Mouse (Mus musculus): ENCODE results near the gene Ppm1h.
"Not testable (repeated sequence)": the region's sequence is repeated elsewhere in the genome, so short reads cannot be mapped to it uniquely, and the experiment has no call there.

Ppm1h gene

DNA sequence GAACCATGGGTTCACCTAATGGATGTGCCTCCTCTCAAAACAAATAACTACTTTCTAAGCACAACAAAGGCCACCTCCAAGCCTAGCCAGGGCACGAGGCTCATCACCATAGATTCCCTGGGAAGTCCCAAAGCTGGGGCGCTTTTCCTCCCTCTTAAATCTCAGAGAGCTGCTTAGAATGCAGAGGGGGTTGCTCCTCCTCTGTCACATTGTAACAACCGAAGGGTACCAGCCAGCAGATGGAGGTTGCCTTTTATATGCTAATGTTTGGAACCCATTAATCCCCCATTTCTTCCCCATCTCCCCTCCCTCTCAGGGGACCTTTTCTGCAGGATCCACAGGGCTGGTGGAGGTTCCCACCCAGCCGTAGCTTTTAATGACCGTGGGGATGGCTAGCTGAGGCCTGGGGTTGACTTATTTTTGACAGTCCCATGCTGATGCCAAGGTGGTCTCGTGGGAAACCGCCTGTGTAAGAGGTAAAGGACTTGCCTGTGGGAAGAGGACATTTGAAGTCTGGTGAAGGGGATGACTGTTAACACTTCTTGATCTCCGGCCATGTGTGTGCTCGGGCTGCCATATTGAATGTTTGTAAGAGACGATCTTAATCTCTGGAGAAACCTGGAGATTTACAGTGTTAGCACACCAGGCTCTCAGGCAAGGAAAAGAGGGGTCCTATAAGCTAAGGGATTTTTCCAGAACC lies 253.4 kb downstream of the Ppm1h start:
- no peak for DNase-seq (ENCODE audit: low spot score)

DNA sequence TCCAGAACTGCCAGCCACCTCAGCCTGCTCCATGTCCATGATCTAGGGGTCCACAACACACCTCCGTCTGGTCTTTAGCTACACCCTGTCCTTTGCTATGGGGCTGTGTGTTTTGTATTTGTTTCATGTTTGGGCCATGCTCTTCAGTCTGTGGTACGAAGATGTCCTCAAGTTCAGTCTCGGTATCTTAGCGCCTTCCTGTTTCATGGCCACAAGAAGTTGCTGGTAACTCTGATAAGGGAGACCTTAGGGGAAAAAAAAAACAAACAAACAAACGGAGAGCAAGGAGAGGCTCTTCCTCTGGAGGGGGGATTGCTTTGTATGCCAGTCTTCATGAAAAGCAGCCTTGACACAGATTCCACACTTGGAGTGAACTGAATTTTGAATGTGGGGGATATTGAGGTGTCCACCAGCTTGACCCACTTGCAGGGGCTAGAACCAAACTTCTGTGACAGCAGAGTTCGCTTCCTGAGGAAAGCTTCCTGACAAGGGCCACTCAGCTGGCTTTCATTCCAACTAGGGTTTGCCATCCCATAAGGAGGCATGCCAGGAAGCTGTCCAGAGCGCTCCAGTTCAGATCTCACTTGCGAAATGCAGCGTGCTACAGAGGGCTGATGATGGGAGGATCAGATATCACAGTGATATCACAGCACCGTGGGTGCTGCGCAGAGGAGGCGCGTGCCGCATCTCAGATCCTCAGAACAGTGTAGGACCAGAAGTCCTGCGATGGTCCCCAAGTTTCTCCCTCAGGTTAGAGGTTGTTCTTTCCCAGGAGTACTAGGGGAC lies 254.7 kb downstream of the Ppm1h start:
- DNase-seq (ENCODE audit: low spot score) = no peak

DNA sequence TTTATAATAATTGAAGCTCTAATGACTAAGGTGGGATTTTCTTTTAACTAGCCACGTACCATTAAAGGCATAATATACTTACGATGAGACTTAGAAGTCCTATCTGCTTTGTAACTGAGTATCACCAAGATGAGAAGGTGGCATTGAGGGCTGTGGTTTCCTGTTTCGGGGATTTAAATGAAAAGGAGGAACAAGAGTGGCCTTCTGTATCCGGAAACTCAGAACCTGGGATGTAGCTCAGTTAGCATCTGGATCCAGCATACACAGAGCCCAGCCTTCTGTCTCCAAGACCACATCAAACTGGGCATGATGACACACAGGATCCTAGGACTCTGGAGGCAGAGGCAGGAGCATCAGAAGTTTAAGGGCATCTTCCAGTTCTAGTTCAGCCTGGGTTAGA lies 256.8 kb downstream of the Ppm1h start:
- DNase-seq (ENCODE audit: low spot score) = not testable (repeated sequence)

DNA sequence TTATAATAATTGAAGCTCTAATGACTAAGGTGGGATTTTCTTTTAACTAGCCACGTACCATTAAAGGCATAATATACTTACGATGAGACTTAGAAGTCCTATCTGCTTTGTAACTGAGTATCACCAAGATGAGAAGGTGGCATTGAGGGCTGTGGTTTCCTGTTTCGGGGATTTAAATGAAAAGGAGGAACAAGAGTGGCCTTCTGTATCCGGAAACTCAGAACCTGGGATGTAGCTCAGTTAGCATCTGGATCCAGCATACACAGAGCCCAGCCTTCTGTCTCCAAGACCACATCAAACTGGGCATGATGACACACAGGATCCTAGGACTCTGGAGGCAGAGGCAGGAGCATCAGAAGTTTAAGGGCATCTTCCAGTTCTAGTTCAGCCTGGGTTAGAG lies 258.8 kb downstream of the Ppm1h start:
- DNase-seq (ENCODE audit: low spot score) = not testable (repeated sequence)

DNA sequence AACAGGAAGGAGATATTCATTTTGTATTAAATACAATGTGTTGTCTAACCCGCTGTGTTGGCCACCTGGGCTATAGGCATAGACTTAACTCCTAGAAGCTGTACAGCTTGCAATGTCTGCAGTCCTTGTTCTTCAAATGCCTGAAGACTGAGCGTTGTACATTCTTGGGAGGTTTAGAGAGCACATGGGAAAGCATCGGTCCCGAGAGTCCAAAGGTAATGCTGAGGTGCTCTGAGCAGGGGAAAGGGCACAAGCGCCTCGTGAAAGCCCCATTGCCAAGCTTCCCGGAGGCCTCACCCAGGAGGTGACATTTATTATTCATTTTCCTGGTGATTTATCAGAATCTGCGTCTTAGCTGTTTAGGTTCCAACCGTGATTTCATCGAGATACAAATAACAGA lies 261.0 kb downstream of the Ppm1h start:
- no peak for DNase-seq (ENCODE audit: low spot score)

DNA sequence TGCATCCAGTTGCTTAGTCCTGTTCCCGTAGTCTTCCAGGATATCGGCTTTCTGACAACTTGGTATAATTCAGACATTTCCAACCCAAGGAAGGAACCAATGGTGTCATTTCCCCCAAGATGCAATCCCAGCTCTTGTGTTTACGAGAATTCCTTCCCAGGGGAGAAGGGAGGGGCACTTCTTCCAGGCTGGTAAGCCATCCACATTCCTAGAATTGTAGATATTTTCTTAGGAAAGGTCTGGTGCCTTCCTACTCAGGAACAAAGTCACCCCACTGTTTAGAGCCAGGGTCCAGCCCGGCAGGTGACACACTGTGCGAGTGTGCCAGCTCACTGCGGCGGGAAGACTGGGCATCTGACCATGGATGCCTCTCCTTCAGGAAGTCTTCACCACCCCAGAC lies 264.2 kb downstream of the Ppm1h start:
- DNase-seq (ENCODE audit: low spot score) = no peak

DNA sequence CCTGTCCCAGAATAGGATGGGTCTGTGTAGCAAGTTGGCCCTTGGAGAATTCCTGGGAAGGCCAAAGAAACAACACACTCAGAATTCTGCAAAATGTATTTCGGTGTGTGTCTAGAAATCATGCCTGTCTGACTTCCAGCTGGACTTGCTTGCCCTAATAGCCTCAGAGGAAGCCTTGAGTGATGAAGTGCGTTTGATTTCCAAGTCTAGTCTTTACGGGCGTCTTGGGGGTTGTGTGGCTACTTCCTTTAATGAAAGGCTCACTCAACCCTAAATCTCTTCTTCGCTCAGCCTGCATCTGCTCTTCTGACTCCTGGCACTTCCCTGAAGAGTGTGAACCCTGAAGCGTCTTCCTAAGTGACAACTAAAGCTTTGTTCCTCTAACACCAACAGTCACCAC lies 265.3 kb downstream of the Ppm1h start:
- DNase-seq (ENCODE audit: low spot score) = no peak

DNA sequence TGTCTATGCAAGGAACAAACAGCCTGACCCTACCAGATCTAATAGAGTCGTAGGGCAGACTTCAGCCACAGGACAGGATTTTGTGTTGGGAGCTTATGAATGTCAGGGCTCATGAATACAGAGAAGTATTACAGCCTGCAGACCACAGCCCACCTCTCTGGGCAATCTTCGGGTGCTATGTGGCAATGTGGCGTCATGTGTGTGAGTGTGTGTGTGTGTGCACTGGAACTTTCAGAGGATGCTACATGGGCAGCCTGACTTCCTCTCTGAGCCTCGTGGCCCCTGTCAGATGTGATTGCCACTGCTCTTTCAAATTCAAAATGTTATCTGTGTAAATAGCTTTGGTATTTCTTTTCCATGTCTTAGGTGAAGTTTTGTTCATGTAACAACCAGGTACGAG lies 266.3 kb downstream of the Ppm1h start:
- DNase-seq (ENCODE audit: low spot score) = no peak

DNA sequence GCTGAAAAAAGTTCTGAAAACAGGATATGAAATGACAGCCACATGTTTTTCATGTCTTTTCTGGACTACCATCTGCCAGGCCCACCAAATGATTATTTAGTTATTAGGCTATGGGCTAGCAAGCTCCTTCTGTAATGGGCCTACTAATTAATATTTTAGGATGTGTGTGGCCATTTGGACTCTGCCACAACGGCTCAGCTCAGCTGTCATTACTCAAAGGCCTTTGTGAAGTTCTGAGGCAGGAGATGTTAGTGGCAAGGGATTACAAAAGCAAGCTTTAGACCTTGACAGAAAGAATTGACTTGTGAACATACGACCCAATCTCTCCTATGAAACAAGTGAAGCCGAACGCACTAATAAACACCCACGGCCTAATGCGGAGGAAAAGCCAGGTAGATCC lies 272.4 kb downstream of the Ppm1h start:
- no peak for DNase-seq (ENCODE audit: low spot score)

DNA sequence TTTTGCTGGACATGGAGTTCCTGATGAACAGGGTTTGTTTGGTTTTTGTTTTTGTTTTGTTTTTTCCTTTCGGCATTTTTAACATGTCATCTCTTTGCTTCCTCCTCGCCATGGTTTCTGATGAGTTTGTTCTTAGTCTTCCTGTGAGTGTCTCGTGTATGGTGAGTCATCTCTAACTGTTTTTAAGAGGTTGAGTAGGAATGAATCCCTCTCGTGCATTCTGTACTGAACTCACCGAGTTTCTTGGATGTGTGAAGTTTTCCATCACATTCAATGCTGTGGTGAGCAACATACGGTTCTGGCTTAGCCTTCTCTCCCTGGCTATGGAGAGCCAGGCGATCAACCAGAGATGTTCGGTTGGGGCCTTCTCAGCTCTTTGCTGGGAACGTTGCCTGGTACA lies 275.0 kb downstream of the Ppm1h start:
- DNase-seq (ENCODE audit: low spot score) = no peak

DNA sequence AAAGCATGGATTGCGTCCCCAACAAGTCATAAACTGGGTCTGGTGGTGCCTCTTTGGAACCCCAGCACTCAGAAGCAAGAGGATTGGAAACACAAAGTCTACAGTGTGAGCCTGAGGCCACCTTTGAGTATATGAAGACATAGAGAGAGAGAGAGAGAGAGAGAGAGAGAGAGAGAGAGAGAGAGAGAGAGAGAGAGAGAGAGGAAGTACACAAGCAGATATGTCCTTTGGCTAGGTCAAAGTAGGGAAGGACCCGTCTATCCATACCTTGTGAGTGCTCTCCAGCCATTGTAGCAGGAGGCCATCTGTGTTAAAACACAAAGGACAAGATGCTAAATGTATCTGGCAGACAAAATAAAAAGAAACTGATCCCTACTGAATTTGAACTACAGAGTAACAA lies 279.4 kb downstream of the Ppm1h start:
- no peak for DNase-seq (ENCODE audit: low spot score)

DNA sequence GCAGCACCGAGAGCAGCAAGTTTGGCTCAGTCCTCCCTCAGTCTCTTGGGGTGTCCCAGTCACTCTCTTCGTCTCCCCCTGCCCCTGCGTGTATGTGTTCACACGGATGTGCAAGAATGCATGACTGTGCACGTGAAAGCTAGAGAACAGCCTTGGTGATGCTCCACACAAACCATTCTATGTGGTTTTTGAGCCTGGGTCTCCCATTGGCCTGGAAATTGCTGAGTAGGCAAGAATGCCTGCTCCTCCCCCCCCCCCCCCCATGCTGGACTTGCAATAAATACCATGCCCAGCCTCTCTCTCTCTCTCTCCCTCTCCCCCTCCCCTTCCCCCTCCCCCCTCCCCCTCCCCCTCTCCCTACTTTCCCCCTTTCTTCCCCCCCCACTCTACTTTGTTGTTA lies 280.1 kb downstream of the Ppm1h start:
- no peak for DNase-seq (ENCODE audit: low spot score)

DNA sequence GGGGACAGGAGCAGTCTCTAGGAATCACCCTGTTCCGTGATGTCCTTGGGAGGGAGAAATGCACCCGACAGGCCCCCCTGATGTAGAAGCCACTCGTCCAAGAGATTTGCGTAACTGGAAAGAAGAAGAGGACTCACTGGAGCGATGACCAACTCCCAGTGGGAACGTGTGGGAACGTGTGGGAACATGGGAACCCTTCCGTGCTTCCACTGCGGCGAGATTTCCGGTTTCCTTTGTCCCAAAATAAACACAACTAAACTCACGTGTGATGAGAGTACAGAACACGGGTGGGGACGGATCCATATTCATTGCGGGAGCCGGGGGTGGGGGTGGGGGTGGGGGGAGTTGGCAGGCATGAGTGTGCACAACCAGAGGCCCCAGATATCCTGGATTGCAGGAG lies 281.7 kb downstream of the Ppm1h start:
- DNase-seq (ENCODE audit: low spot score) = no peak

DNA sequence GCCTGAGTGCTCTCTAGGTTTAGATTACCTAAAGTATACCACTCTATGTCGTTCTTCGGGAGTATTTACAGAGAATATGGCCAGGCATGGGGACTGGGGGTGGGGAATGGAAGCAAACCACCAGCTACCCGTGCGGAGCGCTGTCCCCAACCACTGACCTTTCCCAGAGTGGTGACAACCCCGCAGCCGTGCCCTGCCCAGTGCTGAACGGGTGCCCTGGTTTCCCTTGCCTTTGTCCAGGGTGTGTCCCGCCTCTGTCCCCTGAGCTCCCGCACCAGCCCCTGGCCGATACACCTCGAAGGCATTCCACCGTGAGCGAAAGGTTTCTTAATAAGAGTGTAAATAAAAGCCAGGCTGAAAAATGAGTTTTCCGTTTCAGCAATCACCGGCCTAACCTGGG lies 282.2 kb downstream of the Ppm1h start:
- no peak for DNase-seq (ENCODE audit: low spot score)

DNA sequence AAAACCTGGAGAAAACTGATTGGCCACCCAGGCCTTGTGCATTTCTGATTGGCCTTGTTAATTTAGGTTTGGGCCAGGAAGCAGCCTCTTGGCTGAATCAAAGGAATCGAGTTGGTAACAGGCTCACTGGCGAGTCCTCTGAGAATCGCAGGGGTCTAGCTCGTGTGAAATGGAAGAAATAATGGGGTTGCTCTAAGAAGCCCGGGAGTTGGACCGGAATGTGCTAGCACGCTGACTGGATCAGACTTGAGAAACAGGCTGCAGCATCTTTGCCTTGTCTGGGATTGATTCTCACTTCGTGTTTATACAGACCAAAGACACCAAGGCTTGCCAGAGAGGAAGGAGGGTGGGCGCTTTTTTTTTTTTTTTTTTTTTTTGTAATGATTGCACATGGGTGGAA lies 282.9 kb downstream of the Ppm1h start:
- no peak for DNase-seq (ENCODE audit: low spot score)

DNA sequence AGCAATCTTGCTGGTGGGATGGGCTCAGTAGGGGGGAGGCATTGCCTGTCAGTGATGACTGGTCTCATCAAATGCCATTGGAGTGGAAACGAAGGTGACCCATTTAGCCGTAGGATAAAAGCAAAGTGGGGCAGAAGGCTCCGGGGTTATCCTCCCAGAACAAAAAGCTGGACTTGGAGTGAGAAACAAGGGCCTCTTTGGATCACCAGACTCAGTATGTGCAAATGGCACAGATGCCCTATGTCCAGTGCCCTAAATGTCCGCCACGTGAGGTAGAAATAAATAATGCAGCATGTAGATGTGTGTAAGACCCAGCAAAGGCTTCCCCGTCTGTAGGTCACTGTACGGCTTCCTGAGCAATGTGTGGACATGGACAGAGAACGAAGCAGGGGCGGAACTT lies 284.1 kb downstream of the Ppm1h start:
- DNase-seq (ENCODE audit: low spot score) = no peak

DNA sequence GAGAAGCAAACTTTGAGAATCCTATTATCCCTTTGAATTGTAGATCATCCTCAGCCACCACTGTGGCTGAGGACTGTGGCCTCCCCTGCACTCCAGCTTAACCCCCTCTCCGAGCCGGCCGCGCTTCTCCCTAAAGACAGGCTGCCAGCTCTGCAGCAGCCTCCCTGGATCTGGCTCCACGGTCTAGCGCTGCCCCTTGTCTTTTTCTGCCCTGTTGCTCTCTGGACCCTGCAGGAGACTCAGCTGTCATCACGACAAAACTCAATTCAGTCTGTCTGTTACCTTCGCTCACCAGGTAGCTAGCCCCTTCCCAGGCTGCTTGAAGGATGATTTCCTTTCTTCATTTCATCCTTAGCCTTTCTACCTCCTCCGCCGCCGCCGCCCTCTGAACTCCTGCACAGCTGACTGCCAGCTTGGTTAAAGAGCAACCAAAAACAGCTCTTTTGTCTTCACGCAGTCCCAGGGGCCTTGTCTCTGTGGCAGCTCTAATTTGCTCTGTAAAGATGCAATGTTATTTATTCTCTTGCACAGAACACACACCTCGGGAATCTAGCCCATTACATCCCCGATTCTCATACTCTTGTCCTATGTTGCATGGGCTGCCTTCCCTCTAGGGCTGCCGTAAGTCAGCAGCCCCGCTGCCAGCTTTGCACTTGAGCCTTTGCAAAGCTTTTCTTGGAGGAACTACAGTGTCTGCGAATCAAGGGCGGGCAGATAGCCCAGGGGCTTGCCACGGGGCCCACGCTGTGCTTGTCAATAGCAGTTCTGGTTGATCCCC lies 285.1 kb downstream of the Ppm1h start:
- DNase-seq (ENCODE audit: low spot score) = no peak

DNA sequence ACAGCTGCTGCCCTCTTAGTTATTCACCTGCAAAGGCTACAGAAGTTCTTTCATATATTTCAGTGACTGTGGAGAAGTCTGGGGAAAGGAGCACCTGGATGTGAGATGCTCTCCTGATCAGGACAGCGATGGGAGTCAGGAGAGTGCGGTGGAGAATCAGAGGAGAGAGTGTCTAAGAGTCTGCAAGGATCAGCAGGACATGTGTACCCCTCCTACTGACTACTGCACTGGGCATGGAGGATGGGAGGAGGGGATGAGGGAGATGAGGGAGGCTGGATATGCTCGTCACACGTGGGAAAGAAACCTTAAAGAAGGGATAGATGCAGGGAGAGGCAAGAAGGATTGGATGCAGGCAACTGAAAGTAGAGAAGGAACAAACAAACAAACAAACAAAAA lies 285.7 kb downstream of the Ppm1h start:
- no peak for DNase-seq (ENCODE audit: low spot score)

DNA sequence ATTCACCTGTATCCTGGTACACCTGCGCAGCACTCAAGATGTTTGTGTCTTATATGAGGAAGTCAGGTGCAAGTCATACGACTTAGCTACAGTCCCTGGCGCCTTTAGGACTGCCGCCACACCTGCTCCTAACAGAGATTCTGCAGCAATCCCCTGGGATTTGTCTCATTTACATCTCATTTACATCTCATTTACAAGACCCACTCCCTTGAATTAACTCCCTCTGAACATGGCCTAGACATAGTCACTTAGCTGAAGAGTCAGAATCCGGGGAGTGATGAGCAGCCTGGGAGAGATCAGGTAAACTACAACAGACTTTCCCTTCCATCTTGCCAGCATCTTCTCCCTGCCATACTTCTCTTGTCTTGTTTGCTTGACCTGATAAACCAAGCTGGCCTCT lies 287.1 kb downstream of the Ppm1h start:
- DNase-seq (ENCODE audit: low spot score) = not testable (repeated sequence)

DNA sequence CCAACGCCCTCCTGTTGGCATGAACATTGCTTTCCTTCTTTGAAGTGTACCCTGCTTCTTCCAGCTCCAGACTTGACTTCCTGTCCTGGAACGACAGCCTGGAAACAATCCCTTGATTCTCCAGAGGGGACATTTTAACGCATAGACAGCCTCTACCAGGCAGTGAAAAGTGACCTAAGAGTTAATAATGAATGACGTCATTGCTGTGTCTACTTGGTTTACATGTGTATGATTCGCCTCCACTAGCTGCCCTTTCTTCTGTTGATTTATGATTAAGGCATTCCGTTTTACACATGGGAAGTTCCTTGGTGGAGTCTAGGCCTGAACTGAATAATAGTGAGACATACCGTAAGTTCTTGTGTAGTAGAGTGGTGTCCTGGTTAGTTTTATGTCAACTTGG lies 287.9 kb downstream of the Ppm1h start:
- no peak for DNase-seq (ENCODE audit: low spot score)

DNA sequence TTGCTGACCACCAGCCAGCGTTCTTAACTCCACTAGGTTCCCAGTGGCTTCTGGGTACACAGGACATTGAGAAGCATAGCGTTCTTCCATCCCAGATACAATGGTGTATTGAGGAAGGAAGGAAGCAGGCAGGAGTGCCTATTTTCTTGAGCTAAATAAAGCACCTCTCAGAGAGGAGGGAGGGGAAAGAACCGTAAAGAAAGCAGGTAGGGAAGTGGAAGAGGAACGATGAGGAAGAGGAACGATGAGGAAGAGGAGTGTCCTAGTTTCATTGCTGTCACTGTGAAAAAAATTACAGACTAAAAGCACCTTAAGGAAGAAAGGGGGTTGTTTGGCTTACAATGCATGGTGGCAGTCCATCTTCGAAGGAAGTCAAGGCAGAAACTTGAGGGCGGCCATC lies 291.6 kb downstream of the Ppm1h start:
- DNase-seq (ENCODE audit: low spot score) = no peak

DNA sequence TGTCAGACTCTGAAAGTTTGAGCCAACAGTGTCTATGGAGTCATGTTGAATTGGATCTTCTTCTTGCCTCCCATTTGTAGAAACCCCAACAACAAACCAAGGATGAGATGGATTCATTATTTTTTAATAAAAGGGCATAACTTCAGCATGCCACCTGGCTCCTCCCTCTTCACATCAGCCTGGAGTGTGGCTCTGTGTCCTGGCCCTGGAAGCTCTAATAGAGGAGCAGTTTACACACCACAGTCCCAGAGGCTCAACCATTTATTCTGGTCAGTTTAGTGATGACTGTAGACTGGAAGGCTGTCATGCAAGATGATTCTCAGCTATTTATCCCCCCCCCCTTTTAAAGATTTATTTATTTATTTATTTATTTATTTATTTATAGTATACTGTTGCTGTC lies 294.7 kb downstream of the Ppm1h start:
- DNase-seq (ENCODE audit: low spot score) = no peak

DNA sequence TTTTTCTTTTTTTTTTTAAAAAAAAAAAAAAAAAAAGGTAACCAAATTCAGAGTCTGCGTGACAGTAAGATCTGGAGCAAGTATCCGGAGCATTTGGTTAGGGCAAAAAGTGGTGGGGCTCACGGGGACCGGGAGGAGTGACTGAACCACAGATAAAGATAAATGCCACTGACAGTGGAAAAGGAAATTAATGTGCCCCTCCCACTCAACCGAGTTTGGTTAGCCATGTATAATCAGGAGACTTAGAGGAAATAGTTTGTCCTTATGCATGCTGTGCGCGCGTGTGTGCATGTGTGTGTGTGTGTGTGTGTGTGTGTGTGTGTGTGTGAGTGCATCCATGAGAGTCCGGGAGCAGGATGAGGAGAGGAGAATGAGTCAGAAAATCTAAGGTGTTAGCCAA lies 297.5 kb downstream of the Ppm1h start:
- DNase-seq (ENCODE audit: low spot score) = no peak
